Mouse (Mus musculus) CH12.LX (cell line): Measurements from ENCODE around the gene Gm20219. TPM values are rescaled to one million over a fixed set of nuclear protein-coding genes. Genes with fewer than 3 reads are reported as not detected.

Experiments used
- DNase-seq: peaks from one replicate; pipeline ENCODE4 v3.0.0-alpha.2; 2013; ENCODE audit errors: extremely low read depth
- H3K27ac ChIP-seq: 2 replicates; pipeline ENCODE4 v1.5.1; 2012; ENCODE audit warnings: low read depth, mild to moderate bottlenecking, control low read depth, moderate library complexity; ENCODE audit not compliant: insufficient read depth
- H3K27me3 ChIP-seq: replicated peaks from 2 replicates; pipeline ENCODE3; 2012; ENCODE audit warnings: inconsistent platforms
- H3K36me3 ChIP-seq, 2 experiments: replicated peaks in 1 of 2; 2 replicates each; pipeline versions ENCODE3 to v1.6.1; 2012; ENCODE audit warnings: inconsistent platforms in 1 of 2, low read length in 1 of 2, mild to moderate bottlenecking in 1 of 2, mixed read lengths in 1 of 2, moderate library complexity in 1 of 2; ENCODE audit not compliant: control insufficient read depth in 1 of 2, insufficient read depth in 1 of 2
- H3K4me1 ChIP-seq, 2 experiments: 2 replicates each; pipeline ENCODE4 v1.6.1; 2012; ENCODE audit warnings: inconsistent platforms in 1 of 2, moderate library complexity in 1 of 2; ENCODE audit not compliant: insufficient read depth in 2 of 2, control insufficient read depth in 1 of 2
- H3K4me2 ChIP-seq: 2 replicates; pipeline ENCODE4 v1.6.1; 2012; ENCODE audit warnings: low read depth, mild to moderate bottlenecking, control low read depth; ENCODE audit not compliant: poor library complexity, insufficient read depth, severe bottlenecking
- H3K4me3 ChIP-seq, 3 experiments: fragments of 150-350 bp in 1 of 3; sonication (generic) in 1 of 3; replicated peaks in 1 of 3; 2 replicates each; pipeline versions ENCODE3 to v1.5.1; 2011 to 2012; ENCODE audit warnings: low read depth in 2 of 3, low read length in 2 of 3, mild to moderate bottlenecking in 2 of 3, moderate library complexity in 2 of 3, control low read depth in 1 of 3, improper control_type of control experiment in 1 of 3, inconsistent platforms in 1 of 3, mixed read lengths in 1 of 3; ENCODE audit not compliant: poor library complexity in 1 of 3
- H3K79me2 ChIP-seq: replicated peaks from 2 replicates; pipeline ENCODE4 v1.6.1; 2012; ENCODE audit warnings: mild to moderate bottlenecking, moderate library complexity; ENCODE audit not compliant: control insufficient read depth, poor library complexity, insufficient read depth, severe bottlenecking; ENCODE audit errors: extremely low read depth
- H3K9ac ChIP-seq: 2 replicates; pipeline ENCODE4 v1.6.1; 2012; ENCODE audit warnings: low read depth, mild to moderate bottlenecking, control low read depth, moderate library complexity; ENCODE audit not compliant: insufficient read depth
- H3K9me3 ChIP-seq: replicated peaks from 2 replicates; pipeline ENCODE3; 2012; ENCODE audit warnings: low read length, inconsistent platforms, mixed read lengths
- CHD1 ChIP-seq: IDR thresholded peaks from 2 replicates; pipeline ENCODE4 v1.6.1; 2012; ENCODE audit warnings: low read depth, low read length, improper control_type of control experiment, inconsistent platforms
- CHD2 ChIP-seq: IDR thresholded peaks from 2 replicates; pipeline ENCODE4 v1.6.1; 2011; ENCODE audit warnings: low read length, improper control_type of control experiment
- CTCF ChIP-seq, 2 experiments: IDR thresholded peaks in 1 of 2; conservative IDR thresholded peaks in 1 of 2; 2 replicates each; pipeline ENCODE4 v1.5.1; 2011 to 2012; ENCODE audit warnings: low read depth in 2 of 2, low read length in 2 of 2, improper control_type of control experiment in 1 of 2, inconsistent platforms in 1 of 2, mild to moderate bottlenecking in 1 of 2, moderate library complexity in 1 of 2
- GABPA ChIP-seq: IDR thresholded peaks from 2 replicates; pipeline ENCODE4 v1.6.1; 2012; ENCODE audit warnings: low read depth, low read length, improper control_type of control experiment, inconsistent platforms; ENCODE audit not compliant: insufficient replicate concordance
- JUN ChIP-seq: IDR thresholded peaks from 2 replicates; pipeline ENCODE4 v1.6.1; 2011; ENCODE audit warnings: low read depth, mild to moderate bottlenecking, low read length, improper control_type of control experiment, moderate library complexity; ENCODE audit not compliant: insufficient read depth
- KAT2A ChIP-seq: IDR thresholded peaks from 2 replicates; pipeline ENCODE4 v1.6.1; 2012; ENCODE audit warnings: low read length, improper control_type of control experiment, inconsistent platforms; ENCODE audit not compliant: insufficient replicate concordance
- MAZ ChIP-seq: IDR thresholded peaks from 2 replicates; pipeline ENCODE4 v1.6.1; 2012; ENCODE audit warnings: low read depth, mild to moderate bottlenecking, inconsistent platforms, low read length, improper control_type of control experiment, moderate library complexity
- MEF2A ChIP-seq: IDR thresholded peaks from 2 replicates; pipeline ENCODE4 v1.6.1; 2014; ENCODE audit warnings: low read depth, mild to moderate bottlenecking, inconsistent platforms, low read length, improper control_type of control experiment, borderline replicate concordance
- POLR2A ChIP-seq: IDR thresholded peaks from 2 replicates; pipeline ENCODE4 v1.6.1; 2011; ENCODE audit warnings: low read depth, mild to moderate bottlenecking, improper control_type of control experiment, low read length
- RAD21 ChIP-seq: IDR thresholded peaks from 2 replicates; pipeline ENCODE4 v1.6.1; 2011; ENCODE audit warnings: low read depth, mild to moderate bottlenecking, low read length, improper control_type of control experiment, moderate library complexity
- RCOR1 ChIP-seq: conservative IDR thresholded peaks from 2 replicates; pipeline ENCODE4 v1.6.1; 2012; ENCODE audit warnings: low read depth, mild to moderate bottlenecking, inconsistent platforms, low read length, improper control_type of control experiment
- SIN3A ChIP-seq: IDR thresholded peaks from 2 replicates; pipeline ENCODE4 v1.6.1; 2012; ENCODE audit warnings: low read length, improper control_type of control experiment, inconsistent platforms
- TBP ChIP-seq: conservative IDR thresholded peaks from 2 replicates; pipeline ENCODE4 v1.6.1; 2011; ENCODE audit warnings: low read depth, low read length, improper control_type of control experiment
- TCF12 ChIP-seq: IDR thresholded peaks from 2 replicates; pipeline ENCODE4 v1.6.1; 2014; ENCODE audit warnings: low read depth, mild to moderate bottlenecking, inconsistent platforms, low read length, improper control_type of control experiment
- UBTF ChIP-seq: IDR thresholded peaks from 2 replicates; pipeline ENCODE4 v1.6.1; 2012; ENCODE audit warnings: low read depth, mild to moderate bottlenecking, inconsistent platforms, low read length, improper control_type of control experiment, moderate library complexity
- USF2 ChIP-seq: conservative IDR thresholded peaks from 2 replicates; pipeline ENCODE4 v1.6.1; 2011; ENCODE audit warnings: low read depth, low read length, improper control_type of control experiment
- ZMIZ1 ChIP-seq: IDR thresholded peaks from 2 replicates; pipeline ENCODE4 v1.6.1; 2012; ENCODE audit warnings: low read depth, mild to moderate bottlenecking, inconsistent platforms, low read length, improper control_type of control experiment
- ZNF384 ChIP-seq: IDR thresholded peaks from 2 replicates; pipeline ENCODE4 v1.6.1; 2012; ENCODE audit warnings: low read depth, low read length, improper control_type of control experiment, inconsistent platforms
- dilution Hi-C: fragments of 300-500 bp; cut with MboI; formaldehyde crosslinking; loops from 2 replicates; pipeline ENCODE4 v1.14.3; 2020; ENCODE audit warnings: low sequenced_read_pairs; ENCODE audit not compliant: extremely low pct_unique_long_range_greater_than_20kb, extremely low pct_ligation_motif_present
- in situ Hi-C: fragments of 300-500 bp; cut with MboI; formaldehyde crosslinking; loops from 3 replicates; pipeline ENCODE4 v1.14.3; 2019; ENCODE audit warnings: low sequenced_read_pairs, low pct_ligation_motif_present, low pct_unique_long_range_greater_than_20kb, mixed read lengths
- polyA plus RNA-seq: library from polyadenylated mRNA; unstranded; fragments of >175 nt; gene quantifications from 2 replicates; pipeline ENCODE4 v1.2.1, GENCODE M21; 2012; ENCODE audit warnings: low read depth; ENCODE audit not compliant: insufficient read length
- total RNA-seq, 2 experiments: library from RNA; depleted of rRNA; stranded (reverse); fragments of 300-350 nt in 1 of 2; fragments of >200 nt in 1 of 2; gene quantifications; 2 replicates each; pipeline ENCODE4 v1.2.3; 2012 to 2014

Gm20219 gene
- total and polyA plus RNA-seq, 3 experiments: 0.42 to 1.6 TPM; not detected in 1

DNA sequence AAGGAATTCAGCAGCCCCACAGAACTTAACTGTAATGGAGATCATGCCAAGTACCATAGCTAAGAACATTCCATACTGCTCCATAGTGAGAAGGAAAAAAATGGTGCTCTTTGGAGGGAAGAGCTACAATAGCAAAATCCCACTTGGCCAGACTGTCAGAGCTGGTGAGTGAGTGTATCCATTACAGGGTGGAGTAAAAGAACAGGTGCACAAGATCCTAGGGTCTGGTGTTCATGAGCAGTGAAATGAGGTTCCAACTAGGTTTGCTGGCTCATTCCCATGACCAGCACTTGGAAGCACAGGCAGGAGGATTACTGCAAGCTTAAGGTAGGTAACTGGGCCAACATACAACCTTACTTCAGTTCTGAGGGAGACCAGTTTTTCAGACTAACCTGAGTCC is 38.4 kb upstream of the Gm20219 start (continued):
- TF ChIP-seq CHD2 (no peak), GABPA (no peak), JUN (no peak)

DNA sequence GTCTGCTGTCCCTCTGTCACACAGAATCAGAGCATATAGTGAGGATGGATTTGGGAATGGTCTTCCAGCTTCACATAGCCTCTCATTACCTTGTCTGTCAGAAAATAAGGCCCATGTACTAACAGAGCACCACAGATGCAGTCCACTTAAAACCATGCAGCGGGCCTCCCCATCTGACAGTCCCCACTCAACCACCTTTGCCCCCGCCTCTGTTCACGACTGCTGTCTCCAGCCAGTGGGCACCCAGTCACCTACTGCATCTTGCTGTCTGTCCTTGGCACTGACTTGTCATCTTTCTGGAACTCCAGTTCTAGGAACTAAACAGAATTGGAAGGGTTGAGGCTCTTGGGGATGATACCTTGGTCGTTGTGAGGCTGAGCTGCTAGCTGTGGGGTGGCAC is 34.7 kb upstream of the Gm20219 start:
- no peak overlapping the region for H3K4me2 ChIP-seq
- H3K79me2 ChIP-seq: peaks cover 82% of the 10 kb centered on the region
- no peak for DNase-seq
- H3K27ac ChIP-seq: no peak overlapping the region
- H3K4me3 ChIP-seq: no peak overlapping the region
- TF ChIP-seq RCOR1: no peak
- no peak for TF ChIP-seq ZNF384
- no peak for TF ChIP-seq CTCF (conservative IDR thresholded peaks at IDR 0.05 in 1 of 2, IDR thresholded peaks at IDR 0.05 in 1 of 2; ENCODE audit: low read depth in 2 of 2, low read length in 2 of 2)
- TF ChIP-seq RAD21: no peak
- TF ChIP-seq KAT2A: no peak
- no peak for TF ChIP-seq CHD1
- no peak for TF ChIP-seq MEF2A
- TF ChIP-seq MAZ: no peak
- no peak for TF ChIP-seq ZMIZ1
- TF ChIP-seq POLR2A: no peak
- TF ChIP-seq USF2: no peak
- TF ChIP-seq UBTF: no peak
- no peak for TF ChIP-seq TBP
- H3K4me1 ChIP-seq: peaks cover 10 to 32% of the 10 kb centered on the region in 2 experiments
- no peaks in the 10 kb centered on the region for H3K9me3 ChIP-seq
- in situ Hi-C loops: no loop called here
- dilution Hi-C loops: no loop called here
- no peak overlapping the region for H3K9ac ChIP-seq
- no peaks in the 10 kb centered on the region for H3K27me3 ChIP-seq
- peaks cover 68 to 77% of the 10 kb centered on the region in 2 experiments for H3K36me3 ChIP-seq

DNA sequence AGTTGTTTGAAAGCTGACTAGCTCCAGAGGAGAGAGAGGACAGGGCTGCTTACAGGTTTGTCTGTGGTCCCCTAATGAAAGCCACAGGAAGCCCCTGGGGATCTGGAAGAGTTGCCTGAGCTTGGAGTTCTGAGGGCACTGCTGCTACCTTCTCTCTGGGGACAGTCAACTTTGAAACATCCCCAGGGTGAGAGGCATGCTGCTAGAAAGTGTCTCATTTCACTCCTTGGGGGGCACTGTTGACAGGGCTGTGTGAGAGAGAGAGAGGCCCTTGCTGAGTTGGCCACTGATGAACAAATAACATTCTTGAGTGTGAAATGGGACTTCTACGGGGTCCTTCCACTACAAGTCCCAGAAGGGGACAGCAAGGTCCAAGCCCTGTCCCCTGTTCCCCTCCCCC is 33.6 kb upstream of the Gm20219 start:
- no peak overlapping the region for H3K9ac ChIP-seq
- dilution Hi-C loops (no loop called here), in situ Hi-C loops (no loop called here)
- H3K27ac ChIP-seq: no peak overlapping the region
- peaks cover 58 to 69% of the 10 kb centered on the region in 2 experiments for H3K36me3 ChIP-seq
- peaks cover 91% of the 10 kb centered on the region for H3K79me2 ChIP-seq
- H3K9me3 ChIP-seq: no peaks in the 10 kb centered on the region
- H3K4me1 ChIP-seq: peaks cover 10 to 35% of the 10 kb centered on the region in 2 experiments
- H3K4me3 ChIP-seq: no peak overlapping the region
- no peak for DNase-seq
- no peaks in the 10 kb centered on the region for H3K27me3 ChIP-seq
- no peak overlapping the region for H3K4me2 ChIP-seq
- TF ChIP-seq CTCF (conservative IDR thresholded peaks at IDR 0.05 in 1 of 2, IDR thresholded peaks at IDR 0.05 in 1 of 2; ENCODE audit: low read depth in 2 of 2, low read length in 2 of 2) (no peak), SIN3A (no peak), TCF12 (no peak)
